Mouse (Mus musculus) testis, adult 2 months (tissue): ENCODE data around the gene Nhlrc4. TPM values are rescaled to one million over a fixed set of nuclear protein-coding genes. Genes with fewer than 3 reads are reported as not detected.

Source experiments
- H3K27ac ChIP-seq: fragments of 200-500 bp; 2 replicates; pipeline ENCODE4 v1.5.1; 2012; ENCODE audit warnings: low read depth, low read length; ENCODE audit not compliant: control insufficient read depth, insufficient read depth
- H3K27me3 ChIP-seq: fragments of 200-500 bp; 2 replicates; pipeline ENCODE4 v1.6.1; 2012; ENCODE audit warnings: mild to moderate bottlenecking, low read length, moderate library complexity; ENCODE audit not compliant: control insufficient read depth, insufficient read depth
- H3K36me3 ChIP-seq: fragments of 200-500 bp; 2 replicates; pipeline ENCODE4 v1.6.1; 2012; ENCODE audit warnings: mild to moderate bottlenecking, low read length; ENCODE audit not compliant: control insufficient read depth, insufficient read depth
- H3K4me1 ChIP-seq: fragments of 200-500 bp; 2 replicates; pipeline ENCODE4 v1.6.1; 2012; ENCODE audit warnings: low read length; ENCODE audit not compliant: control insufficient read depth, insufficient read depth
- H3K4me3 ChIP-seq: fragments of 200-500 bp; 2 replicates; pipeline ENCODE4 v1.5.1; 2012; ENCODE audit warnings: low read depth, mild to moderate bottlenecking, low read length, moderate library complexity, mixed read lengths; ENCODE audit not compliant: control insufficient read depth
- CTCF ChIP-seq: fragments of 200-500 bp; IDR thresholded peaks from 2 replicates; pipeline ENCODE4 v1.5.1; 2012; ENCODE audit warnings: low read depth, mild to moderate bottlenecking, inconsistent platforms, low read length, moderate library complexity; ENCODE audit not compliant: control insufficient read depth, insufficient read depth, insufficient replicate concordance
- POLR2A ChIP-seq: fragments of 200-500 bp; IDR thresholded peaks from 2 replicates; pipeline ENCODE4 v1.6.1; 2012; ENCODE audit warnings: low read depth, mild to moderate bottlenecking, inconsistent platforms, low read length, moderate library complexity; ENCODE audit not compliant: control insufficient read depth
- polyA plus RNA-seq: library from polyadenylated mRNA; depleted of rRNA; stranded (reverse); fragments of >200 nt; gene quantifications from 2 replicates; pipeline ENCODE4 v1.2.3, GENCODE M21; 2012

Nhlrc4 gene
- polyA plus RNA-seq, 1 experiment: 0.40 TPM

- Histone ChIP-seq H3K27ac (no peak overlapping the region), H3K4me3 (no peak overlapping the region), H3K4me1 (no peaks in the 10 kb centered on the region), H3K27me3 (no peaks in the 10 kb centered on the region), H3K36me3 (no peaks in the 10 kb centered on the region)
- TF ChIP-seq POLR2A: no peak
These were observed 22.9 kb upstream of the Nhlrc4 start for GRCm38 (mm10) chr17:25967652-25968051.

GRCm38 (mm10) chr17:25964271-25964670 lies 19.5 kb upstream of the Nhlrc4 start:
- no peak overlapping the region for H3K4me3 ChIP-seq
- H3K36me3 ChIP-seq: no peaks in the 10 kb centered on the region
- no peak overlapping the region for H3K27ac ChIP-seq
- no peaks in the 10 kb centered on the region for H3K27me3 ChIP-seq
- H3K4me1 ChIP-seq: no peaks in the 10 kb centered on the region
- TF ChIP-seq POLR2A (no peak), CTCF (no peak)

GRCm38 (mm10) chr17:25962413-25962905 lies 17.7 kb upstream of the Nhlrc4 start:
- H3K27me3 ChIP-seq: no peaks in the 10 kb centered on the region
- TF ChIP-seq CTCF (no peak), POLR2A (no peak)
- no peaks in the 10 kb centered on the region for H3K4me1 ChIP-seq
- no peak overlapping the region for H3K27ac ChIP-seq
- H3K36me3 ChIP-seq: no peaks in the 10 kb centered on the region
- peak overlapping the region; percentile 47 for H3K4me3 ChIP-seq

GRCm38 (mm10) chr17:25961566-25961965 lies 16.8 kb upstream of the Nhlrc4 start:
- no peaks in the 10 kb centered on the region for H3K36me3 ChIP-seq
- H3K4me3 ChIP-seq: peak overlapping the region; percentile 47
- peak overlapping the region; percentile 3 for H3K27ac ChIP-seq

GRCm38 (mm10) chr17:25959630-25960467 lies 15.1 kb upstream of the Nhlrc4 start:
- H3K4me3 ChIP-seq: no peak overlapping the region
- TF ChIP-seq CTCF (0 out of 2 replicates have a peak, but pooled peaks have one; percentile 11), POLR2A (no peak)
- H3K27me3 ChIP-seq: no peaks in the 10 kb centered on the region
- H3K36me3 ChIP-seq: no peaks in the 10 kb centered on the region
- H3K4me1 ChIP-seq: no peaks in the 10 kb centered on the region
- no peak overlapping the region for H3K27ac ChIP-seq

More at GRCm38 (mm10) chr17:25961566-25961965, 16.8 kb upstream of the Nhlrc4 start:
- Histone ChIP-seq H3K4me1 (no peaks in the 10 kb centered on the region), H3K27me3 (no peaks in the 10 kb centered on the region)
- TF ChIP-seq POLR2A (no peak), CTCF (no peak)

GRCm38 (mm10) chr17:25958771-25959494 lies 14.2 kb upstream of the Nhlrc4 start:
- Histone ChIP-seq H3K4me1 (no peaks in the 10 kb centered on the region), H3K4me3 (no peak overlapping the region), H3K36me3 (no peaks in the 10 kb centered on the region), H3K27ac (no peak overlapping the region), H3K27me3 (no peaks in the 10 kb centered on the region)
- no peak for TF ChIP-seq CTCF
- TF ChIP-seq POLR2A: no peak

- Histone ChIP-seq H3K27me3 (no peaks in the 10 kb centered on the region), H3K27ac (no peak overlapping the region), H3K4me1 (no peaks in the 10 kb centered on the region), H3K4me3 (no peak overlapping the region), H3K36me3 (no peaks in the 10 kb centered on the region)
- TF ChIP-seq CTCF (no peak), POLR2A (no peak)
These were observed 12.9 kb upstream of the Nhlrc4 start for GRCm38 (mm10) chr17:25957586-25958051.
